Mouse (Mus musculus): Measurements from ENCODE around the gene Six1. TPM values are rescaled to one million over a fixed set of nuclear protein-coding genes. Genes with fewer than 3 reads are reported as not detected.
A peak's percentile ranks its signal among the peaks of the same experiment; 100 is the strongest.

Gene Six1
- polyA plus RNA-seq, 1 experiment from 2014 or later = 0.40 TPM

GRCm38 (mm10) chr12:73046607-73047180, 7.0 kb downstream of the Six1 start:
- WGBS = under 1% methylated on average over 38 of the region's 38 CpGs
- ATAC-seq = peak; percentile 85
- peaks cover 84% of the 10 kb centered on the region for H3K27me3 ChIP-seq (replicated peaks)

GRCm38 (mm10) chr12:73045724-73046606, 7.7 kb downstream of the Six1 start:
- H3K4me3 ChIP-seq (replicated peaks) = peak overlapping the region; percentile 40
- no peaks in the 10 kb centered on the region for H3K9me3 ChIP-seq
- H3K9ac ChIP-seq = no peak overlapping the region
- under 1% methylated on average over 85 of the region's 85 CpGs for WGBS
- no peaks in the 10 kb centered on the region for H3K36me3 ChIP-seq
- no peak for ATAC-seq
- peaks cover 24% of the 10 kb centered on the region for H3K4me1 ChIP-seq (replicated peaks)
- peak overlapping the region; percentile 86 for H3K4me2 ChIP-seq (replicated peaks)
- peaks cover 86% of the 10 kb centered on the region for H3K27me3 ChIP-seq (replicated peaks)
- H3K27ac ChIP-seq = no peak overlapping the region

More at GRCm38 (mm10) chr12:73046607-73047180, 7.0 kb downstream of the Six1 start:
- Histone ChIP-seq H3K27ac (no peak overlapping the region), H3K4me1 (replicated peaks) (peaks cover 24% of the 10 kb centered on the region), H3K36me3 (no peaks in the 10 kb centered on the region), H3K4me3 (replicated peaks) (peak overlapping the region; percentile 40), H3K9ac (no peak overlapping the region), H3K9me3 (no peaks in the 10 kb centered on the region), H3K4me2 (replicated peaks) (peak overlapping the region; percentile 86)

GRCm38 (mm10) chr12:73045046-73045723, 8.5 kb downstream of the Six1 start:
- WGBS = under 1% methylated on average over 46 of the region's 46 CpGs
- Histone ChIP-seq H3K9me3 (no peaks in the 10 kb centered on the region), H3K4me3 (replicated peaks) (peak overlapping the region; percentile 40), H3K4me1 (replicated peaks) (peaks cover 24% of the 10 kb centered on the region), H3K27me3 (replicated peaks) (peaks cover 84% of the 10 kb centered on the region), H3K4me2 (replicated peaks) (peak overlapping the region; percentile 86), H3K9ac (0 out of 2 replicates have a peak overlapping the region, but pooled peaks have one; percentile 20), H3K27ac (no peak overlapping the region), H3K36me3 (no peaks in the 10 kb centered on the region)
- ATAC-seq = peak; percentile 42; the same call in 1 of the 2 replicates

GRCm38 (mm10) chr12:73044221-73045045, 9.3 kb downstream of the Six1 start:
- ATAC-seq = peak; percentile 51
- 2% methylated on average over 53 of the region's 53 CpGs for WGBS
- no peaks in the 10 kb centered on the region for H3K9me3 ChIP-seq
- H3K27me3 ChIP-seq (replicated peaks) = peaks cover 84% of the 10 kb centered on the region
- H3K9ac ChIP-seq = peak overlapping the region; percentile 20
- H3K4me2 ChIP-seq (replicated peaks) = peak overlapping the region; percentile 86
- peak overlapping the region; percentile 40 for H3K4me3 ChIP-seq (replicated peaks)
- no peaks in the 10 kb centered on the region for H3K36me3 ChIP-seq
- no peak overlapping the region for H3K27ac ChIP-seq
- peaks cover 24% of the 10 kb centered on the region for H3K4me1 ChIP-seq (replicated peaks)

GRCm38 (mm10) chr12:73043396-73044167, 10.1 kb downstream of the Six1 start:
- Histone ChIP-seq H3K27ac (no peak overlapping the region), H3K9me3 (no peaks in the 10 kb centered on the region), H3K27me3 (replicated peaks) (peaks cover 84% of the 10 kb centered on the region), H3K4me2 (replicated peaks) (no peak overlapping the region), H3K9ac (no peak overlapping the region), H3K4me1 (replicated peaks) (peaks cover 24% of the 10 kb centered on the region), H3K36me3 (no peaks in the 10 kb centered on the region), H3K4me3 (replicated peaks) (no peak overlapping the region)
- WGBS = 10% methylated on average over 14 of the region's 14 CpGs
- ATAC-seq = no peak

GRCm38 (mm10) chr12:73042903-73043302, 10.8 kb downstream of the Six1 start:
- 16% methylated on average over 2 of the region's 2 CpGs for WGBS
- ATAC-seq = no peak
- H3K4me2 ChIP-seq (replicated peaks) = no peak overlapping the region

GRCm38 (mm10) chr12:73042406-73042805, 11.3 kb downstream of the Six1 start:
- Histone ChIP-seq H3K27me3 (replicated peaks) (peaks cover 82% of the 10 kb centered on the region), H3K36me3 (no peaks in the 10 kb centered on the region), H3K4me1 (replicated peaks) (peaks cover 24% of the 10 kb centered on the region), H3K9ac (no peak overlapping the region), H3K4me3 (replicated peaks) (no peak overlapping the region), H3K9me3 (no peaks in the 10 kb centered on the region), H3K4me2 (replicated peaks) (no peak overlapping the region), H3K27ac (no peak overlapping the region)
- 8% methylated on average over 5 of the region's 5 CpGs for WGBS
- ATAC-seq = no peak

More at GRCm38 (mm10) chr12:73042903-73043302, 10.8 kb downstream of the Six1 start:
- H3K27me3 ChIP-seq (replicated peaks) = peaks cover 82% of the 10 kb centered on the region
- no peak overlapping the region for H3K9ac ChIP-seq
- no peak overlapping the region for H3K27ac ChIP-seq
- H3K36me3 ChIP-seq = no peaks in the 10 kb centered on the region
- no peak overlapping the region for H3K4me3 ChIP-seq (replicated peaks)
- no peaks in the 10 kb centered on the region for H3K9me3 ChIP-seq
- H3K4me1 ChIP-seq (replicated peaks) = peaks cover 24% of the 10 kb centered on the region

- H3K4me1 ChIP-seq (replicated peaks) = peaks cover 19% of the 10 kb centered on the region
- no peaks in the 10 kb centered on the region for H3K36me3 ChIP-seq
- H3K4me2 ChIP-seq (replicated peaks) = no peak overlapping the region
- H3K27me3 ChIP-seq (replicated peaks) = peaks cover 78% of the 10 kb centered on the region
- H3K9ac ChIP-seq = no peak overlapping the region
- no peak overlapping the region for H3K4me3 ChIP-seq (replicated peaks)
- ATAC-seq = no peak
- WGBS = 1% methylated on average over 10 of the region's 10 CpGs
- H3K27ac ChIP-seq = no peak overlapping the region
- no peaks in the 10 kb centered on the region for H3K9me3 ChIP-seq
These were observed 12.4 kb downstream of the Six1 start for GRCm38 (mm10) chr12:73041256-73041630.

- Histone ChIP-seq H3K9ac (no peak overlapping the region), H3K9me3 (no peaks in the 10 kb centered on the region), H3K4me1 (replicated peaks) (peaks cover 13% of the 10 kb centered on the region), H3K27ac (no peak overlapping the region), H3K4me2 (replicated peaks) (no peak overlapping the region), H3K4me3 (replicated peaks) (no peak overlapping the region), H3K36me3 (no peaks in the 10 kb centered on the region), H3K27me3 (replicated peaks) (peaks cover 78% of the 10 kb centered on the region)
- ATAC-seq = no peak
- 2% methylated on average over 27 of the region's 27 CpGs for WGBS
These were observed 13.0 kb downstream of the Six1 start for GRCm38 (mm10) chr12:73040563-73041255.

GRCm38 (mm10) chr12:73039939-73040562, 13.6 kb downstream of the Six1 start:
- Histone ChIP-seq H3K4me1 (replicated peaks) (peaks cover 9% of the 10 kb centered on the region), H3K36me3 (no peaks in the 10 kb centered on the region), H3K27ac (no peak overlapping the region), H3K9me3 (no peaks in the 10 kb centered on the region), H3K9ac (no peak overlapping the region), H3K4me3 (replicated peaks) (no peak overlapping the region), H3K27me3 (replicated peaks) (peaks cover 78% of the 10 kb centered on the region), H3K4me2 (replicated peaks) (no peak overlapping the region)
- no peak for ATAC-seq
- under 1% methylated on average over 18 of the region's 18 CpGs for WGBS

Measured in intestine, embryonic 15.5 days (tissue).